ENCODE assay signal across 8 mouse cellular contexts in genomic region chr9:41950991-41951451, GRCm38 (mm10).
DNase-seq lines count a peak whose midpoint lies in the region; ATAC-seq and TF ChIP-seq lines count a peak whose summit lies in the region.

No protein-coding gene starts in this region.

- H3K27me3 ChIP-seq in forebrain, embryonic 10.5 days (ENCODE audit: poor library complexity, severe bottlenecking), result peaks cover 26% of the 10 kb centered on the region
- H3K27me3 ChIP-seq in heart, embryonic 15.5 days, result no peaks in the 10 kb centered on the region
- H3K27me3 ChIP-seq in liver, embryonic 13.5 days, result peaks cover 13% of the 10 kb centered on the region; the same call in 1 of the 2 replicates
- H3K27me3 ChIP-seq in stomach, embryonic 15.5 days (replicated peaks), result no peaks in the 10 kb centered on the region

- H3K4me1 ChIP-seq in forebrain, embryonic 10.5 days, result peaks cover 51% of the 10 kb centered on the region
- H3K4me1 ChIP-seq in heart, embryonic 15.5 days (replicated peaks), result peaks cover 27% of the 10 kb centered on the region
- H3K4me1 ChIP-seq in liver, embryonic 13.5 days (replicated peaks), result no peaks in the 10 kb centered on the region; the same call in 1 of the 2 replicates
- peaks cover 24% of the 10 kb centered on the region for H3K4me1 ChIP-seq in stomach, embryonic 15.5 days

- WGBS in forebrain, embryonic 10.5 days, result 0% methylated on average over 21 of the region's 21 CpGs
- under 1% methylated on average over 21 of the region's 21 CpGs for WGBS in heart, embryonic 15.5 days
- WGBS in liver, embryonic 13.5 days (ENCODE audit: insufficient replicate concordance), result under 1% methylated on average over 21 of the region's 21 CpGs
- WGBS in stomach, embryonic 15.5 days, result 0% methylated on average over 21 of the region's 21 CpGs

- no peak for TF ChIP-seq POLR2A in brain, embryonic 14.5 days (IDR thresholded peaks at IDR 0.05; ENCODE audit: borderline replicate concordance, extremely low read depth, insufficient read depth, insufficient read length, poor library complexity, severe bottlenecking)

- peak overlapping the region; percentile 87 for H3K4me2 ChIP-seq in heart, embryonic 15.5 days
- peak overlapping the region; percentile 61 for H3K4me2 ChIP-seq in liver, embryonic 13.5 days
- H3K4me2 ChIP-seq in stomach, embryonic 15.5 days, result peak overlapping the region; percentile 85

- H3K27ac ChIP-seq in forebrain, embryonic 10.5 days, result peak overlapping the region; percentile 96
- H3K27ac ChIP-seq in heart, embryonic 15.5 days, result peak overlapping the region; percentile 96
- no peak overlapping the region; the same call in 1 of the 2 replicates for H3K27ac ChIP-seq in liver, embryonic 13.5 days
- peak overlapping the region; percentile 92 for H3K27ac ChIP-seq in stomach, embryonic 15.5 days

- H3K36me3 ChIP-seq in forebrain, embryonic 10.5 days (replicated peaks), result no peaks in the 10 kb centered on the region
- no peaks in the 10 kb centered on the region for H3K36me3 ChIP-seq in heart, embryonic 15.5 days
- no peaks in the 10 kb centered on the region for H3K36me3 ChIP-seq in liver, embryonic 13.5 days
- H3K36me3 ChIP-seq in stomach, embryonic 15.5 days, result no peaks in the 10 kb centered on the region

- H3K4me3 ChIP-seq in forebrain, embryonic 10.5 days, result peak overlapping the region; percentile 59
- peak overlapping the region; percentile 60 for H3K4me3 ChIP-seq in heart, embryonic 15.5 days
- peak overlapping the region; percentile 32 for H3K4me3 ChIP-seq in liver, embryonic 13.5 days (replicated peaks)
- H3K4me3 ChIP-seq in stomach, embryonic 15.5 days (replicated peaks), result peak overlapping the region; percentile 47

- peak; percentile 95 for TF ChIP-seq CTCF in brain, embryonic 14.5 days (IDR thresholded peaks at IDR 0.05; ENCODE audit: borderline replicate concordance, extremely low read depth, insufficient read depth, insufficient read length)

- ATAC-seq in heart, embryonic 15.5 days (replicated peaks; ENCODE audit: insufficient number of reproducible peaks, insufficient read depth, low FRiP score, low read depth), result peak; percentile 76
- ATAC-seq in liver, embryonic 13.5 days (ENCODE audit: low read depth), result no peak; the same call in 1 of the 2 replicates
- peak; percentile 75 for ATAC-seq in stomach, embryonic 15.5 days (ENCODE audit: insufficient read depth, low FRiP score, low read depth)

- peak; percentile 86 for DNase-seq in A20 (ENCODE audit: low read depth, low spot score)
- DNase-seq in brain, embryonic 14.5 days (ENCODE audit: low read depth), result peak; percentile 96
- DNase-seq in forebrain, embryonic 10.5 days (ENCODE audit: extremely low spot score, low spot score), result peak; percentile 91
- DNase-seq in kidney, postnatal 14 days, result peak; percentile 90
- DNase-seq in liver, embryonic 13.5 days, result peak; percentile 34
- peak; percentile 79 to 87 for DNase-seq in natural killer cell, adult 2 months (ENCODE audit: low spot score in 2 of 2)

- peak overlapping the region; percentile 71 for H3K9ac ChIP-seq in heart, embryonic 15.5 days
- H3K9ac ChIP-seq in liver, embryonic 13.5 days, result peak overlapping the region; percentile 26; the same call in 1 of the 2 replicates
- peak overlapping the region; percentile 46 for H3K9ac ChIP-seq in stomach, embryonic 15.5 days

- no peaks in the 10 kb centered on the region for H3K9me3 ChIP-seq in forebrain, embryonic 10.5 days
- no peaks in the 10 kb centered on the region for H3K9me3 ChIP-seq in heart, embryonic 15.5 days (replicated peaks)
- no peaks in the 10 kb centered on the region for H3K9me3 ChIP-seq in liver, embryonic 13.5 days (replicated peaks)
- H3K9me3 ChIP-seq in stomach, embryonic 15.5 days, result no peaks in the 10 kb centered on the region

Comparison
In these comparisons a context has a peak if more than half of its experiments do, and no peak if none do; other contexts are left out.
1. DNase-seq: peak in every context shown above with its lines; median percentile 96 in brain, embryonic 14.5 days; 91 in forebrain, embryonic 10.5 days; 90 in kidney, postnatal 14 days; 86 in A20; 83 in natural killer cell, adult 2 months; 34 in liver, embryonic 13.5 days.